Mouse (Mus musculus): ENCODE measurements around the gene Astn2. TPM values are rescaled to one million over a fixed set of nuclear protein-coding genes. Genes with fewer than 3 reads are reported as not detected.

Astn2 gene
- polyA plus RNA-seq, 1 experiment from 2014 or later = 0.15 TPM

DNA sequence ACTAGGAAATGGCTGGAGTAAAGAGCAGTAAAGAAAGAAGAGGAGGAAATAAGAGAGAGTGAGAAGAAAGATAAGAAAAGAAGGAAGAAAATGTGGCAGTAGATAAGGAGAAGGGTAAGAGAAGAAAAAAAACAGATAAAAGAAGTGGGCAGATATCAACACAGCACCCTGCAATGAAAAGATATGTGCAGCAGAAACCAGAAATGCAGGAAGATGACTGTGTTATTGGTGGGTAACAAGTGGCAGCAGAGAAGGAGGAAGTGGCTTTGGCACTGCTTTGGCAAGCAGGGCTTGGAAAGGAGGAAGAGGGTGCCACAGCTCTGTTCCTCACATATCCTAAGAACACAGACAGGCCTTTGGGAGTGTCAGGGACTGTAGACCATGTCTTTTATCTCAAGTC lies 347.2 kb downstream of the Astn2 start:
- no peaks in the 10 kb centered on the region for H3K36me3 ChIP-seq (ENCODE audit: control insufficient read depth, insufficient read depth, low read length)
- no peak overlapping the region for H3K4me3 ChIP-seq (replicated peaks; ENCODE audit: low read length)

DNA sequence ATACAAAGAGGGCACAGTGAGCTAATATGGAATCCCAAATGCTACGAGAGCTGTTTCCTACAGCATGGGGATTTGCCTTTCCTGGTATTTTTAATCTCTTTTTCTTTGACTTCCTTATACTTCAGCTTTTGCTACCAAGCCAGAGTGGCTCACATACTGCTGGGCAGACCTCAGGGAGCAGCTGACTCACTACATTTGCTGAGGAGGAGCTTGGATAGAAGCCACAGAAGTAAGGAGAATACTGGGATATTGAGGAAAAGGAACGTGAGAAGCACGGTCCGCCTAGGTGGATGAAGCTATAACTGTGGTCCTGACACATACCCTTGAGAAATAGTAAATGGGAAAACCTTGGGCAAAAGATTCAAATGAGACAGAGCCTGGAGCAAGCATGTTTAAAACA lies 348.7 kb downstream of the Astn2 start:
- Histone ChIP-seq H3K9ac (ENCODE audit: low read length) (no peak overlapping the region), H3K4me1 (ENCODE audit: control insufficient read depth, insufficient read depth, low read length) (no peaks in the 10 kb centered on the region), H3K9me3 (replicated peaks; ENCODE audit: control insufficient read depth, low read length) (no peaks in the 10 kb centered on the region), H3K27ac (ENCODE audit: low read length) (no peak overlapping the region), H3K4me3 (replicated peaks; ENCODE audit: low read length) (no peak overlapping the region), H3K27me3 (ENCODE audit: control insufficient read depth, insufficient read depth, low read length) (no peaks in the 10 kb centered on the region), H3K4me2 (ENCODE audit: low read depth, low read length) (no peak overlapping the region), H3K36me3 (ENCODE audit: control insufficient read depth, insufficient read depth, low read length) (no peaks in the 10 kb centered on the region)
- ATAC-seq (ENCODE audit: insufficient read depth, low FRiP score) = no peak
- 90% methylated on average over 4 of the region's 4 CpGs for WGBS

More for the DNA sequence above, 347.2 kb downstream of the Astn2 start:
- no peaks in the 10 kb centered on the region for H3K9me3 ChIP-seq (replicated peaks; ENCODE audit: control insufficient read depth, low read length)
- ATAC-seq (ENCODE audit: insufficient read depth, low FRiP score) = no peak
- H3K27me3 ChIP-seq (ENCODE audit: control insufficient read depth, insufficient read depth, low read length) = no peaks in the 10 kb centered on the region
- H3K27ac ChIP-seq (ENCODE audit: low read length) = no peak overlapping the region
- no peak overlapping the region for H3K9ac ChIP-seq (ENCODE audit: low read length)
- no peaks in the 10 kb centered on the region for H3K4me1 ChIP-seq (ENCODE audit: control insufficient read depth, insufficient read depth, low read length)
- no peak overlapping the region for H3K4me2 ChIP-seq (ENCODE audit: low read depth, low read length)

- Histone ChIP-seq H3K9me3 (replicated peaks; ENCODE audit: control insufficient read depth, low read length) (no peaks in the 10 kb centered on the region), H3K27ac (ENCODE audit: low read length) (no peak overlapping the region), H3K36me3 (ENCODE audit: control insufficient read depth, insufficient read depth, low read length) (no peaks in the 10 kb centered on the region), H3K9ac (ENCODE audit: low read length) (no peak overlapping the region), H3K27me3 (ENCODE audit: control insufficient read depth, insufficient read depth, low read length) (no peaks in the 10 kb centered on the region), H3K4me3 (replicated peaks; ENCODE audit: low read length) (no peak overlapping the region), H3K4me1 (ENCODE audit: control insufficient read depth, insufficient read depth, low read length) (no peaks in the 10 kb centered on the region), H3K4me2 (ENCODE audit: low read depth, low read length) (no peak overlapping the region)
- WGBS = 87% methylated on average over 3 of the region's 3 CpGs
- ATAC-seq (ENCODE audit: insufficient read depth, low FRiP score) = no peak
Observed at GRCm38 (mm10) chr4:66043014-66043672, 361.3 kb downstream of the Astn2 start.

DNA sequence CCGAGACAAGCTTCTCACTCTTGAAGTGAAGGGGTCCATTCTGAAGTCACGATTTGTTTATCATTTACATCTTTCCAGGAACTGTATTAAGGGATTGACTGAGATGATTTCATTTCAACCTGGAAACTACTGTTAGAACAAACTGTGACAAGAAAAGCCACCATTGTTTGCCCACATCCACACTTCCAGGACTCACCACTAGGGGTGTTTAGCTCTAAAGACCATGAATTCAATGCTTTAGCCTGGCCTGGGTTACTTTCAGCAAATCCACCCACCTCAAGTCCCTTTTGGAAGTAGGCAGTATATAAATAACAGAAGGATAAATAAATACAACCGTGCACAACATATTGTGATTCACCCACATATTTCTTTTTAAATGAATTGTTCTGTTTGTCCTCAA lies 370.6 kb downstream of the Astn2 start:
- ATAC-seq (ENCODE audit: insufficient read depth, low FRiP score) = no peak
- H3K27me3 ChIP-seq (ENCODE audit: control insufficient read depth, insufficient read depth, low read length) = no peaks in the 10 kb centered on the region
- WGBS = 65% methylated on average over 3 of the region's 3 CpGs
- no peak overlapping the region for H3K4me3 ChIP-seq (replicated peaks; ENCODE audit: low read length)
- no peaks in the 10 kb centered on the region for H3K36me3 ChIP-seq (ENCODE audit: control insufficient read depth, insufficient read depth, low read length)
- no peaks in the 10 kb centered on the region for H3K9me3 ChIP-seq (replicated peaks; ENCODE audit: control insufficient read depth, low read length)
- H3K4me2 ChIP-seq (ENCODE audit: low read depth, low read length) = no peak overlapping the region
- H3K9ac ChIP-seq (ENCODE audit: low read length) = no peak overlapping the region
- H3K27ac ChIP-seq (ENCODE audit: low read length) = no peak overlapping the region
- no peaks in the 10 kb centered on the region for H3K4me1 ChIP-seq (ENCODE audit: control insufficient read depth, insufficient read depth, low read length)

DNA sequence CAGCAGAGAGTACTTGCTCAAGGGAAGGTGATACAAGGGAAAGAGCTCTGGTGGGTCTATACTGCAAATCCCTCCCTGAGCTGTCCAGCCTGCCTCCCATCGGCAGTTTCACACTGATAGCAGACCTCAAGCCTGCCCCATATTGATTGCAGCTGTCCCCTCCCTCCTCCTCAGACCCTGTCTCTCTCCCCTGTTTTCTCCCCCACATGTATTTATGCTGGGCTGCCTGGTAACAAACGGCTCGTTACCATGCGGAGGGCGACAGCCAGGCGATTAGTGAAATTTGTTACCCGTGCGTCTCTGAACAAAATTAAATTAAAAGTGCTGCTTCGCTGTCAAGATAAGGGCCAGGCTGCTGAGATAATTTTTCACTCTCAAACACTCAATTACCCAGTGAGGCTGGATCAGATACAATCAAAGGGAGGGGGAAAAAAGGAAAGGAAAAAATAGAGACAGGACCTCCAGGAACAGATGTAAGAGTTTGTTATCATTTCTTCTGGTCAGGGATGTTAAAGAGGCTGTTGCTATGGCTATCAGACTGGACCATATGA lies 373.0 kb downstream of the Astn2 start:
- Histone ChIP-seq H3K4me3 (replicated peaks; ENCODE audit: low read length) (no peak overlapping the region), H3K27ac (ENCODE audit: low read length) (no peak overlapping the region), H3K9ac (ENCODE audit: low read length) (no peak overlapping the region), H3K27me3 (ENCODE audit: control insufficient read depth, insufficient read depth, low read length) (no peaks in the 10 kb centered on the region), H3K4me1 (ENCODE audit: control insufficient read depth, insufficient read depth, low read length) (no peaks in the 10 kb centered on the region), H3K36me3 (ENCODE audit: control insufficient read depth, insufficient read depth, low read length) (no peaks in the 10 kb centered on the region), H3K9me3 (replicated peaks; ENCODE audit: control insufficient read depth, low read length) (no peaks in the 10 kb centered on the region), H3K4me2 (ENCODE audit: low read depth, low read length) (no peak overlapping the region)
- 50% methylated on average over 9 of the region's 9 CpGs for whole genome bisulfite sequencing
- no peak for ATAC-seq (ENCODE audit: insufficient read depth, low FRiP score)

DNA sequence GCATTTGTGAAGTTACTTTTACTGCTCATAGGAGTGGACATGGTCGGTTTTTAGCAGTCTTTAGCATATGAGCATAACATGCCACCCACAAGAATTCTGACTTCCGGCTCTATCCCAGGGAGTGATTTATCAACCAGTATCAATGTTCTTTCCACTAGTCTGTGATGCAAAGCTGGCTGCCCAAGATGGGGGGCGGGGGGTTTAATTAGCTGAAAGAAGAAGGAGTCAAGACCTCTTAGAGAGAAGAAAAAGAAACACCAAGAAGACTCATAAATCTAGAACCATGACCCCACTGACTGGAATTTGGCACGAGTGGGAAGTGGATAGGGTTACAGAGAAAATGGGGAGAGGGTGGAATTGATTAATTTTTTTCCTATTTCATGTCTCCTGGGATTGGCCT lies 374.5 kb downstream of the Astn2 start:
- H3K4me2 ChIP-seq (ENCODE audit: low read depth, low read length) = no peak overlapping the region
- H3K4me3 ChIP-seq (replicated peaks; ENCODE audit: low read length) = no peak overlapping the region
- no peaks in the 10 kb centered on the region for H3K36me3 ChIP-seq (ENCODE audit: control insufficient read depth, insufficient read depth, low read length)
- H3K9me3 ChIP-seq (replicated peaks; ENCODE audit: control insufficient read depth, low read length) = no peaks in the 10 kb centered on the region
- WGBS = 56% methylated on average over 4 of the region's 4 CpGs
- no peak overlapping the region for H3K27ac ChIP-seq (ENCODE audit: low read length)
- H3K27me3 ChIP-seq (ENCODE audit: control insufficient read depth, insufficient read depth, low read length) = no peaks in the 10 kb centered on the region
- no peaks in the 10 kb centered on the region for H3K4me1 ChIP-seq (ENCODE audit: control insufficient read depth, insufficient read depth, low read length)
- no peak overlapping the region for H3K9ac ChIP-seq (ENCODE audit: low read length)
- no peak for ATAC-seq (ENCODE audit: insufficient read depth, low FRiP score)

GRCm38 (mm10) chr4:66027866-66028265 lies 376.5 kb downstream of the Astn2 start:
- ATAC-seq (ENCODE audit: insufficient read depth, low FRiP score) = no peak
- Histone ChIP-seq H3K4me2 (ENCODE audit: low read depth, low read length) (no peak overlapping the region), H3K4me1 (ENCODE audit: control insufficient read depth, insufficient read depth, low read length) (no peaks in the 10 kb centered on the region), H3K4me3 (replicated peaks; ENCODE audit: low read length) (no peak overlapping the region), H3K27ac (ENCODE audit: low read length) (no peak overlapping the region), H3K36me3 (ENCODE audit: control insufficient read depth, insufficient read depth, low read length) (no peaks in the 10 kb centered on the region), H3K27me3 (ENCODE audit: control insufficient read depth, insufficient read depth, low read length) (no peaks in the 10 kb centered on the region), H3K9ac (ENCODE audit: low read length) (no peak overlapping the region), H3K9me3 (replicated peaks; ENCODE audit: control insufficient read depth, low read length) (no peaks in the 10 kb centered on the region)
- WGBS = 74% methylated on average over 1 of the region's 1 CpGs

- WGBS = 31% methylated on average over 8 of the region's 8 CpGs
- ATAC-seq (ENCODE audit: insufficient read depth, low FRiP score) = peak; percentile 29; the same call in 1 of the 2 replicates
- Histone ChIP-seq H3K4me1 (ENCODE audit: control insufficient read depth, insufficient read depth, low read length) (no peaks in the 10 kb centered on the region), H3K27ac (ENCODE audit: low read length) (peak overlapping the region; percentile 38; the same call in 1 of the 2 replicates), H3K4me2 (ENCODE audit: low read depth, low read length) (no peak overlapping the region), H3K36me3 (ENCODE audit: control insufficient read depth, insufficient read depth, low read length) (no peaks in the 10 kb centered on the region), H3K4me3 (replicated peaks; ENCODE audit: low read length) (no peak overlapping the region), H3K9me3 (replicated peaks; ENCODE audit: control insufficient read depth, low read length) (no peaks in the 10 kb centered on the region), H3K9ac (ENCODE audit: low read length) (no peak overlapping the region), H3K27me3 (ENCODE audit: control insufficient read depth, insufficient read depth, low read length) (no peaks in the 10 kb centered on the region)
Observed at GRCm38 (mm10) chr4:66025393-66026062, 378.9 kb downstream of the Astn2 start.

GRCm38 (mm10) chr4:66002936-66003335 lies 401.5 kb downstream of the Astn2 start:
- no peaks in the 10 kb centered on the region for H3K9me3 ChIP-seq (replicated peaks; ENCODE audit: control insufficient read depth, low read length)
- no peaks in the 10 kb centered on the region for H3K36me3 ChIP-seq (ENCODE audit: control insufficient read depth, insufficient read depth, low read length)
- H3K27ac ChIP-seq (ENCODE audit: low read length) = no peak overlapping the region
- H3K27me3 ChIP-seq (ENCODE audit: control insufficient read depth, insufficient read depth, low read length) = no peaks in the 10 kb centered on the region
- H3K4me2 ChIP-seq (ENCODE audit: low read depth, low read length) = no peak overlapping the region
- H3K4me1 ChIP-seq (ENCODE audit: control insufficient read depth, insufficient read depth, low read length) = no peaks in the 10 kb centered on the region
- no peak overlapping the region for H3K4me3 ChIP-seq (replicated peaks; ENCODE audit: low read length)
- ATAC-seq (ENCODE audit: insufficient read depth, low FRiP score) = no peak
- no peak overlapping the region for H3K9ac ChIP-seq (ENCODE audit: low read length)
